Mouse (Mus musculus) neural tube, embryonic 13.5 days (tissue): ENCODE results near the gene Ffar2. TPM values are rescaled to one million over a fixed set of nuclear protein-coding genes. Genes with fewer than 3 reads are reported as not detected.

ENCODE experiments used
- ATAC-seq: fragments of 200-750 bp; cut with Nextera tagmentation; 2 replicates; pipeline ENCODE4 v1.8.0; 2017; ENCODE audit warnings: low read depth, mild to moderate bottlenecking, moderate TSS enrichment, moderate library complexity
- H3K27ac ChIP-seq: fragments of 300-500 bp; sonication (generic); replicated peaks from 2 replicates; pipeline ENCODE4 v1.5.1; 2015; ENCODE audit warnings: moderate library complexity, mild to moderate bottlenecking, inconsistent platforms
- H3K27me3 ChIP-seq: fragments of 300-500 bp; sonication (generic); 2 replicates; pipeline ENCODE4 v1.6.1; 2015; ENCODE audit warnings: mild to moderate bottlenecking, inconsistent platforms
- H3K36me3 ChIP-seq: fragments of 300-500 bp; sonication (generic); 2 replicates; pipeline ENCODE4 v1.6.1; 2015; ENCODE audit warnings: mild to moderate bottlenecking, inconsistent platforms
- H3K4me1 ChIP-seq: fragments of 300-500 bp; sonication (generic); replicated peaks from 2 replicates; pipeline ENCODE4 v1.6.1; 2015; ENCODE audit warnings: inconsistent platforms
- H3K4me2 ChIP-seq: fragments of 300-500 bp; sonication (generic); 2 replicates; pipeline ENCODE4 v1.6.1; 2015; ENCODE audit warnings: inconsistent platforms, mild to moderate bottlenecking, moderate library complexity
- H3K4me3 ChIP-seq: fragments of 300-500 bp; sonication (generic); 2 replicates; pipeline ENCODE4 v1.5.1; 2015; ENCODE audit warnings: mild to moderate bottlenecking, inconsistent platforms
- H3K9ac ChIP-seq: fragments of 300-500 bp; sonication (generic); 2 replicates; pipeline ENCODE4 v1.6.1; 2015; ENCODE audit warnings: moderate library complexity, mild to moderate bottlenecking, inconsistent platforms
- H3K9me3 ChIP-seq: fragments of 300-500 bp; sonication (generic); 2 replicates; pipeline ENCODE4 v1.6.1; 2016; ENCODE audit warnings: inconsistent platforms
- WGBS: fragments of 180-500 bp; shearing (Covaris S2); methylation state at CpG from one replicate; pipeline ENCODE4 v1.1.7; 2015; 5-methylcytosine and 5-hydroxymethylcytosine counted together
- polyA plus RNA-seq: library from polyadenylated mRNA; unstranded; fragments of >200 nt; fragmentation: Nextera tagmentation; extraction: Ambion mirVana; gene quantifications from 2 replicates; pipeline ENCODE4 v1.2.1, GENCODE M21; 2015

Ffar2 gene
- 0.32 TPM in 1 of 2 replicates, not detected in the other for polyA plus RNA-seq

DNA sequence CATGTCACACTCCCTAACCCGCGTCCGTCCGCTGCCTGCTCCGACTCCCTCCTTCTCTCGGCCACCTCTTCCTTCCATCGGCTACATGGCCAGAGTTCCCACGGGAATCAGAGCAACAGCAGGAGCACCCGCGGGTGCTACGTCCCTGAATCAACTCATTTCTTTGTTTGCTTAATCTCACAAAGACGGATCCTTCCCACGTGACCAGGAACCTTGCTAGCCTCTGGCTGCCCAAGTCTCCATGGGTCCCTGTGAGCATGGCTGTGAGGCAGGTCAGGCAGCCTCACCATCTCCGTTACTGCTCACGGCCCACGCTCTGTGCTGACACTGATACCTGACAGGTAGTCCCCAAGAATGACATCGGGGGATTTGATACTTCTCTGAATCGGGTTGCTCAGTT, at the start of gene Ffar2:
Ffar2 (minus strand) TSS at position 101 of the 400 bp plus-strand sequence.
- no peaks in the 10 kb centered on the region for H3K4me1 ChIP-seq
- WGBS, result 90% methylated on average over 18 of the region's 18 CpGs
- H3K4me3 ChIP-seq, result no peak within 1 kb of the TSS
- no peaks in the 10 kb centered on the region for H3K9me3 ChIP-seq
- H3K27me3 ChIP-seq, result no peaks in the 10 kb centered on the region
- H3K4me2 ChIP-seq, result no peak within 1 kb of the TSS
- no peak for ATAC-seq
- no peak within 1 kb of the TSS for H3K9ac ChIP-seq
- H3K27ac ChIP-seq, result no peak within 1 kb of the TSS
- H3K36me3 ChIP-seq, result no peaks in the 10 kb centered on the region

DNA sequence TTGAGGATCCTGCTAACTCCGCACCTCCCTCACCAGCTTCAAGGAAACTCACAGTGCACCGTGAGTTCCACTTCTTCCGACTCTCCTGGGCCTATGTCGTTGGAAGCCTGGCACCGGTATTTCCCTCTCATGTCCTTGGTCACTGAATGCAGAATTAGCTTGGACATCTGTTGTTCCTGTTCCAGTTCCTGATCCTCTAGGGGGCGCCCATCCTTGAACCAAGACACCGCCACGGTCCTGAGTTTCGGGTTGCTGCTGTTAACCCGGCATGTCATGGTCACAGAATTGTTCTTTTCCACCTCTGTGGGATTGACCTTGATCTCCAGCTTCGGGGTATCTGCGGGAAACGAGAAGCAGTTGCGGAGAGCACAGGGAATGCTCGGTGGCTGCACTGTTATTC, 49.5 kb upstream of the Ffar2 start:
- Histone ChIP-seq H3K9ac (no peak overlapping the region), H3K27ac (no peak overlapping the region), H3K4me1 (no peaks in the 10 kb centered on the region), H3K4me3 (no peak overlapping the region), H3K9me3 (no peaks in the 10 kb centered on the region), H3K36me3 (no peaks in the 10 kb centered on the region), H3K27me3 (0 out of 2 replicates have a peak, but pooled peaks cover 3% of the 10 kb centered on the region), H3K4me2 (peak overlapping the region; percentile 41)
- 29% methylated on average over 15 of the region's 15 CpGs for WGBS
- ATAC-seq, result no peak

DNA sequence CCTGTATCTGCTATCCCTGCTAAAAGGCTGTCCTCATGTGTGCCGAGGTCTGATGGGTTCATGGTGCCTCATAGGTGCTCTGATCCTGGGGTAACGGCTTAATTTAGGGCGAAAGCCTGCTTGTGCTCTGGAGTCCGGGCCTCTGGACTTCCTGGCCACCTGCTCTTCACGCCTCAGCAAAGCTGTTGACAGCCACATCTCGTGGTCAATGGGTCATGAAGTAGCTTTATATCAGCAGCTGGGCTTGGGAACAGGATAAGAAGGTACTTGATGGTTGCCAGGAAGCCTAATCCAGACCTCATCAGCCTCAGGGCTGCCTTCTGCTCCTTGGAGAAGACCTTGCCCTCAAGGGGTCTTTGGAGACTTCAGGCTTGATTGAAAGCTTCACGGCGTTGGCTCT, 39.8 kb upstream of the Ffar2 start:
- Histone ChIP-seq H3K4me2 (no peak overlapping the region), H3K4me1 (no peaks in the 10 kb centered on the region), H3K27me3 (no peaks in the 10 kb centered on the region), H3K9ac (no peak overlapping the region), H3K9me3 (no peaks in the 10 kb centered on the region), H3K4me3 (no peak overlapping the region), H3K27ac (no peak overlapping the region), H3K36me3 (no peaks in the 10 kb centered on the region)
- no peak for ATAC-seq
- 77% methylated on average over 8 of the region's 8 CpGs for WGBS

DNA sequence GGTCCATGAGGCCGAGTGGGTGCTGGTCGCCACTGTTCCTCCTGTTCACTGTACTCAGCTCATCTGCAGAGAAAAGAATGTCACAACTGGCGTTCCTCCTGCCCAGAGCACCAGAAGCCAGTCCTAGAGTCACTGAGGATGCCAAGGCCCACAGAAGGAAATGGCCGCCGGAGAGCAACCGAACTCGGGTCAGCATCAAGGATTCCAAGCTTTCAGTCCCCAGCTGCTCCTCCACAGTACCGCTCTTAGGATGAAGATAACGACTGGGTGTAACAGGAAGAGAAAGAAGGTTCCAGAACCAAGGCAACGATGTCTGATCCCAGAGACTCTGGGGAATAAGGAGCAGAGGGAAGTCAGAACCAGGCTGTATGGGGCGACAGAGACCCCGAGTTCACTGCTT, 37.9 kb upstream of the Ffar2 start, which contains the start of gene Ffar1:
Ffar1 (minus strand) TSS at position 101 of the 400 bp plus-strand sequence.
- H3K4me2 ChIP-seq, result no peak within 1 kb of the TSS
- H3K27me3 ChIP-seq, result no peaks in the 10 kb centered on the region; the same call in 1 of the 2 replicates
- H3K36me3 ChIP-seq, result no peaks in the 10 kb centered on the region
- ATAC-seq, result no peak
- no peaks in the 10 kb centered on the region for H3K4me1 ChIP-seq
- WGBS, result 91% methylated on average over 12 of the region's 12 CpGs
- H3K9ac ChIP-seq, result 0 out of 2 replicates have a peak within 1 kb of the TSS, but pooled peaks have one; percentile 31
- no peak within 1 kb of the TSS for H3K4me3 ChIP-seq
- no peaks in the 10 kb centered on the region for H3K9me3 ChIP-seq
- no peak within 1 kb of the TSS for H3K27ac ChIP-seq

GRCm38 (mm10) chr7:30859635-30860402, 36.2 kb upstream of the Ffar2 start:
- no peak overlapping the region for H3K27ac ChIP-seq

DNA sequence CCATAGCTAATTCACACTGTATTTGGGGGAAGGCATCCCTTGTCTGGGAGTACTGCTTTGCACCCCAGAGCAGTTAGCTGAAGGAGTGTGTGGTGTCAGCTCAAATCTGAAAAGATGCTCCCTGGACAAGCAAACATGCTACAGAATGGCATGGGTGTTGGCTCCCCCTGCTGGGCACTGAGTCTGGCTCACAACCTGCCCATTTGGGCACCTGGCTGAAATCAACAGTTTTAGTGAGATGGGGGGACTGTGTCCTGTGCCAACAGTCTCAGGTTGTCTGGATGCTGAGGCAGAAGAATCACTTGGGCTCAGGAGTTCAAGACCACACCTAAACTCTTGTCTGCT, 35.7 kb upstream of the Ffar2 start:
- H3K9me3 ChIP-seq, result no peaks in the 10 kb centered on the region
- H3K4me3 ChIP-seq, result no peak overlapping the region
- H3K4me2 ChIP-seq, result 0 out of 2 replicates have a peak overlapping the region, but pooled peaks have one; percentile 49
- no peak overlapping the region for H3K9ac ChIP-seq
- H3K4me1 ChIP-seq, result no peaks in the 10 kb centered on the region
- ATAC-seq, result peak; percentile 47
- H3K27ac ChIP-seq, result no peak overlapping the region
- no peaks in the 10 kb centered on the region for H3K36me3 ChIP-seq
- peaks cover 10% of the 10 kb centered on the region for H3K27me3 ChIP-seq

More at GRCm38 (mm10) chr7:30859635-30860402, 36.2 kb upstream of the Ffar2 start:
- WGBS, result 12% methylated on average over 14 of the region's 16 CpGs
- peaks cover 5% of the 10 kb centered on the region for H3K27me3 ChIP-seq
- ATAC-seq, result peak; percentile 63
- no peaks in the 10 kb centered on the region for H3K4me1 ChIP-seq
- 0 out of 2 replicates have a peak overlapping the region, but pooled peaks have one; percentile 58 for H3K9ac ChIP-seq
- no peaks in the 10 kb centered on the region for H3K9me3 ChIP-seq
- H3K4me3 ChIP-seq, result peak overlapping the region; percentile 26
- peak overlapping the region; percentile 49 for H3K4me2 ChIP-seq
- H3K36me3 ChIP-seq, result no peaks in the 10 kb centered on the region

DNA sequence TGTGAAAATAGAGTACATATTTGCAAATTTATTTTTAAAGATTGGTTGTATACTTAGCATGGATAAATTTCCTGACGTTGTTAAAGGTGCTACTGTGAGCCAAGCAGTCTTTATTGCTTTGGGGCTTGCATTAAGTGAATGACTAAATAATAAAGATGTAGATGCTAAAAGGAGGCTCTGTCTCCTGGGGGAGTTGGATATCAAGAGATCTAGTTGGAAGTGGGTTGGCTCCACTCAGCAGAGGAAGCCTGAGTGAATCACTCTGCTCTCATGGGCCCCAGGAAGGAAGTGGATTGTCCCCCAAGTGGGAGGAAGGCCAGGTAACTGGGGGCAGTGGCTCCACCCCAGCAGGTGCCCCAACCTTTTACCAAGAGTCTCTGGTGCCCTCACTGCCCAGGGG, 34.2 kb upstream of the Ffar2 start:
- peaks cover 10% of the 10 kb centered on the region for H3K27me3 ChIP-seq
- no peak overlapping the region for H3K4me3 ChIP-seq
- H3K27ac ChIP-seq, result no peak overlapping the region
- no peak overlapping the region for H3K4me2 ChIP-seq
- no peaks in the 10 kb centered on the region for H3K9me3 ChIP-seq
- no peaks in the 10 kb centered on the region for H3K4me1 ChIP-seq
- H3K9ac ChIP-seq, result no peak overlapping the region
- no peaks in the 10 kb centered on the region for H3K36me3 ChIP-seq
- 58% methylated on average over 1 of the region's 1 CpGs for WGBS
- no peak for ATAC-seq

- H3K4me1 ChIP-seq, result no peaks in the 10 kb centered on the region
- 84% methylated on average over 6 of the region's 6 CpGs for WGBS
- no peak within 1 kb of the TSS for H3K4me2 ChIP-seq
These were observed 32.5 kb upstream of the Ffar2 start, which contains the start of gene Ffar3 for GRCm38 (mm10) chr7:30856078-30856477. TSS of gene Ffar3 (minus strand) at chr7:30856178.

GRCm38 (mm10) chr7:30851421-30851820, 27.8 kb upstream of the Ffar2 start:
- H3K4me2 ChIP-seq, result no peak overlapping the region
- no peak for ATAC-seq
- H3K9me3 ChIP-seq, result no peaks in the 10 kb centered on the region
- H3K4me3 ChIP-seq, result no peak overlapping the region
- H3K27me3 ChIP-seq, result peaks cover 10% of the 10 kb centered on the region; the same call in 1 of the 2 replicates
- H3K36me3 ChIP-seq, result no peaks in the 10 kb centered on the region
- no peak overlapping the region for H3K27ac ChIP-seq
- no peak overlapping the region for H3K9ac ChIP-seq
- no peaks in the 10 kb centered on the region; the same call in 1 of the 2 replicates for H3K4me1 ChIP-seq
- whole genome bisulfite sequencing, result 83% methylated on average over 1 of the region's 1 CpGs

More at GRCm38 (mm10) chr7:30856078-30856477, 32.5 kb upstream of the Ffar2 start, which contains the start of gene Ffar3:
- no peak within 1 kb of the TSS for H3K9ac ChIP-seq
- no peaks in the 10 kb centered on the region for H3K9me3 ChIP-seq
- no peak within 1 kb of the TSS for H3K4me3 ChIP-seq
- H3K27me3 ChIP-seq, result peaks cover 10% of the 10 kb centered on the region
- no peak for ATAC-seq
- H3K27ac ChIP-seq, result no peak within 1 kb of the TSS
- no peaks in the 10 kb centered on the region for H3K36me3 ChIP-seq

GRCm38 (mm10) chr7:30847934-30848333, 24.4 kb upstream of the Ffar2 start:
- Histone ChIP-seq H3K9me3 (no peaks in the 10 kb centered on the region), H3K4me1 (peaks cover 24% of the 10 kb centered on the region), H3K9ac (no peak overlapping the region), H3K27ac (no peak overlapping the region), H3K4me2 (no peak overlapping the region), H3K4me3 (no peak overlapping the region), H3K36me3 (no peaks in the 10 kb centered on the region), H3K27me3 (no peaks in the 10 kb centered on the region)
- no peak for ATAC-seq
- WGBS, result 65% methylated on average over 6 of the region's 6 CpGs

- Histone ChIP-seq H3K4me1 (peaks cover 29% of the 10 kb centered on the region), H3K4me2 (no peak overlapping the region), H3K9me3 (no peaks in the 10 kb centered on the region), H3K27ac (no peak overlapping the region), H3K27me3 (no peaks in the 10 kb centered on the region), H3K4me3 (no peak overlapping the region), H3K9ac (no peak overlapping the region), H3K36me3 (no peaks in the 10 kb centered on the region)
- 80% methylated on average over 5 of the region's 5 CpGs for WGBS
- ATAC-seq, result no peak
These were observed 23.8 kb upstream of the Ffar2 start for GRCm38 (mm10) chr7:30847386-30847785.

- no peak for ATAC-seq
- no peak overlapping the region for H3K27ac ChIP-seq
- H3K27me3 ChIP-seq, result no peaks in the 10 kb centered on the region
- no peak overlapping the region for H3K9ac ChIP-seq
- 74% methylated on average over 2 of the region's 2 CpGs for WGBS
- no peak overlapping the region for H3K4me3 ChIP-seq
- H3K4me2 ChIP-seq, result no peak overlapping the region
- peaks cover 31% of the 10 kb centered on the region for H3K4me1 ChIP-seq
- H3K36me3 ChIP-seq, result no peaks in the 10 kb centered on the region
- no peaks in the 10 kb centered on the region for H3K9me3 ChIP-seq
These were observed 23.0 kb upstream of the Ffar2 start for GRCm38 (mm10) chr7:30846505-30847053.
